Comparison of ENCODE assay signal across 8 mouse cellular contexts in the genomic region with DNA sequence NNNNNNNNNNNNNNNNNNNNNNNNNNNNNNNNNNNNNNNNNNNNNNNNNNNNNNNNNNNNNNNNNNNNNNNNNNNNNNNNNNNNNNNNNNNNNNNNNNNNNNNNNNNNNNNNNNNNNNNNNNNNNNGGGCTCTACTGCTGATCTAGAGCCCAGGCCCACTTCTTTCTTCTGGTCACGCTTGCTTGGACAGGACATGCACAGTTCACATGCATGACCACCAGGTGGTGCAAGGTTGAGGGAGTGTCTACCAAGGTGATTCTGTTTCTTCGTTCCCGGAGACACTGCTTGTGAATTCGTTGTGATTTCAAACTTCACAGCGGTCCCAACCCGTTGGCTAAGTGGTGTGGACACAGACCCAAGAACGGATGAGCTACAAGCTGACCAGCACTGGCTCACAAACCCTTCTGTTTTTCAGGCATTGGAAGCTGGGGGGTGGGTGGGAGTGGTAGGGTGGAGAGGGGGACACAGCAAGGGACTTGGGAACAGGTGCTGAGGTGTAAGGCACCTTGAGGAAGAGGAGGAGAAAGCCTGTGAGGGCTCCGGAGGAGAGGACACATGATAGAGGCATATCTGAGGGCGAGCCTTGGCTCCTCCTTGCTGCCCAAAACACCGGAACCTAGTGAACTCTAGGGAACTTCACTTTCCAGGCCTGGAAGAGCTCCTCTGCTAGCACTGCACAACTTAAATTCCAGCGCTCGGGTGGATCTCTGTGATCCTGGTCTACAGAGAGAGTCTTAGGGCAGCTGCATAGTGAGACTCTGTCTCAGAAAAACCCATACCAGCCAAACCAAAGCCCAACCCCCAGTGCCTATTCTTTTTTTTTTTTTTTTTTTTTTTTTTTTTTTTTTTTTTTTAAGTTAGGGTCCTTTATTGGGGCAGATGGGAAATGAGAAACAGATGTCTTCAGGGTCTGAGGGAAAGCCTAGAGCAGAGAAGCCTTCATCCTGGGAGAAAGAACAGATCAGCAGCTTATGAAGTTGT. TPM values are rescaled to one million over a fixed set of nuclear protein-coding genes. Genes with fewer than 3 reads are reported as not detected.
DNase-seq lines count a peak whose midpoint lies in the region; ATAC-seq and TF ChIP-seq lines count a peak whose summit lies in the region.

No protein-coding gene starts in this region.

- no peaks in the 10 kb centered on the region for H3K9me3 ChIP-seq in intestine, embryonic 16.5 days (ENCODE audit: control insufficient read depth, low read length)
- no peaks in the 10 kb centered on the region for H3K9me3 ChIP-seq in limb, embryonic 14.5 days (ENCODE audit: control insufficient read depth, low read length)
- H3K9me3 ChIP-seq in midbrain, embryonic 16.5 days (replicated peaks; ENCODE audit: control insufficient read depth, low read length, poor library complexity, severe bottlenecking), result no peaks in the 10 kb centered on the region

- peak; percentile 55 for DNase-seq in layer of hippocampus, adult 11-12 months (ENCODE audit: low spot score)
- no peak for DNase-seq in layer of hippocampus, adult 9-10 months (ENCODE audit: low spot score)
- peak; percentile 92 for DNase-seq in embryo, embryonic 10.5 days (ENCODE audit: low spot score)
- peak; percentile 50 to 82 for DNase-seq in gastrocnemius, postnatal 4 days (ENCODE audit: low spot score in 2 of 2)
- DNase-seq in limb, embryonic 14.5 days (ENCODE audit: low spot score), result peak; percentile 85
- peak; percentile 77 to 81 for DNase-seq in spleen, postnatal 36 days (ENCODE audit: low spot score in 2 of 2)

- H3K4me2 ChIP-seq in intestine, embryonic 16.5 days (ENCODE audit: low read depth, low read length), result peak overlapping the region; percentile 35
- peak overlapping the region; percentile 56 for H3K4me2 ChIP-seq in limb, embryonic 14.5 days (replicated peaks; ENCODE audit: low read depth, low read length, severe bottlenecking)
- peak overlapping the region; percentile 46 for H3K4me2 ChIP-seq in midbrain, embryonic 16.5 days (ENCODE audit: low read length)

- H3K27me3 ChIP-seq in intestine, embryonic 16.5 days (replicated peaks; ENCODE audit: control insufficient read depth, insufficient read depth, low read length), result no peaks in the 10 kb centered on the region
- H3K27me3 ChIP-seq in limb, embryonic 14.5 days (ENCODE audit: control insufficient read depth, insufficient read depth, low read length), result no peaks in the 10 kb centered on the region
- H3K27me3 ChIP-seq in midbrain, embryonic 16.5 days (ENCODE audit: control insufficient read depth, insufficient read depth, low read depth, low read length), result no peaks in the 10 kb centered on the region

- TF ChIP-seq POLR2A in limb, embryonic 14.5 days (IDR thresholded peaks at IDR 0.05; ENCODE audit: borderline replicate concordance, extremely low read depth, insufficient read depth, insufficient read length), result no peak

- H3K4me1 ChIP-seq in intestine, embryonic 16.5 days (ENCODE audit: control insufficient read depth, insufficient read depth, low read length), result peaks cover 15% of the 10 kb centered on the region
- H3K4me1 ChIP-seq in limb, embryonic 14.5 days (ENCODE audit: control insufficient read depth, insufficient read depth, low read length), result peaks cover 14% of the 10 kb centered on the region
- peaks cover 5% of the 10 kb centered on the region for H3K4me1 ChIP-seq in midbrain, embryonic 16.5 days (ENCODE audit: control insufficient read depth, insufficient read depth, low read length)

- peak overlapping the region; percentile 75 for H3K27ac ChIP-seq in intestine, embryonic 16.5 days (ENCODE audit: low read length)
- peak overlapping the region; percentile 70; the same call in 1 of the 2 replicates for H3K27ac ChIP-seq in limb, embryonic 14.5 days (replicated peaks; ENCODE audit: low read depth, low read length)
- no peak overlapping the region for H3K27ac ChIP-seq in midbrain, embryonic 16.5 days (ENCODE audit: low read length)

- H3K4me3 ChIP-seq in intestine, embryonic 16.5 days (ENCODE audit: low read length), result peak overlapping the region; percentile 19; the same call in 1 of the 2 replicates
- peak overlapping the region; percentile 18 for H3K4me3 ChIP-seq in limb, embryonic 14.5 days (replicated peaks; ENCODE audit: low read length)
- H3K4me3 ChIP-seq in midbrain, embryonic 16.5 days (ENCODE audit: low read depth, low read length), result no peak overlapping the region

- no peaks in the 10 kb centered on the region for H3K36me3 ChIP-seq in intestine, embryonic 16.5 days (ENCODE audit: control insufficient read depth, insufficient read depth, low read length)
- no peaks in the 10 kb centered on the region for H3K36me3 ChIP-seq in limb, embryonic 14.5 days (ENCODE audit: control insufficient read depth, insufficient read depth, low read length)
- no peaks in the 10 kb centered on the region for H3K36me3 ChIP-seq in midbrain, embryonic 16.5 days (ENCODE audit: control insufficient read depth, insufficient read depth, low read length)

- peak; percentile 64 for ATAC-seq in intestine, embryonic 16.5 days
- ATAC-seq in limb, embryonic 14.5 days (ENCODE audit: low FRiP score, low read depth), result peak; percentile 70
- peak; percentile 66 for ATAC-seq in midbrain, embryonic 16.5 days

- peak overlapping the region; percentile 54 for H3K9ac ChIP-seq in intestine, embryonic 16.5 days (ENCODE audit: low read depth, low read length)
- peak overlapping the region; percentile 13 for H3K9ac ChIP-seq in limb, embryonic 14.5 days (ENCODE audit: low read depth, low read length, severe bottlenecking)
- no peak overlapping the region for H3K9ac ChIP-seq in midbrain, embryonic 16.5 days (ENCODE audit: low read depth, low read length)

- WGBS in intestine, embryonic 16.5 days, result 20% methylated on average over 12 of the region's 12 CpGs
- WGBS in limb, embryonic 14.5 days, result 8% methylated on average over 12 of the region's 12 CpGs
- WGBS in midbrain, embryonic 16.5 days, result 28% methylated on average over 12 of the region's 12 CpGs

RNA-seq across cellular contexts. Expression of a gene that starts 16.8 kb away (rescaled TPM):
- total RNA-seq in gastrocnemius, postnatal 4 days (2021), result 10 to 100 TPM; 45.3 to 47.3 TPM
- polyA plus RNA-seq in intestine, embryonic 16.5 days (2015; fragmentation: Nextera tagmentation; extraction: Ambion mirVana), result 136 and 145 TPM in 2 replicates
- polyA plus RNA-seq in limb, embryonic 14.5 days (2012; rRNA removed), result 67.4 and 73.4 TPM in 2 replicates
- 140 and 143 TPM in 2 replicates for polyA plus RNA-seq in limb, embryonic 14.5 days (2014; fragmentation: Nextera tagmentation; extraction: Ambion mirVana)
- 110 and 117 TPM in 2 replicates for polyA plus RNA-seq in midbrain, embryonic 16.5 days (2015; fragmentation: Nextera tagmentation; extraction: Ambion mirVana)

RNA-seq across cellular contexts. Expression of a gene that starts 52.6 kb away (rescaled TPM):
- 100 to 1,000 TPM; 102 to 123 TPM for total RNA-seq in gastrocnemius, postnatal 4 days (2021)
- 295 and 316 TPM in 2 replicates for polyA plus RNA-seq in intestine, embryonic 16.5 days (2015; fragmentation: Nextera tagmentation; extraction: Ambion mirVana)
- 47.3 and 96.6 TPM in 2 replicates for polyA plus RNA-seq in limb, embryonic 14.5 days (2012; rRNA removed)
- 343 and 345 TPM in 2 replicates for polyA plus RNA-seq in limb, embryonic 14.5 days (2014; fragmentation: Nextera tagmentation; extraction: Ambion mirVana)
- polyA plus RNA-seq in midbrain, embryonic 16.5 days (2015; fragmentation: Nextera tagmentation; extraction: Ambion mirVana), result 659 and 720 TPM in 2 replicates
